ENCODE assay signal across 18 mouse cellular contexts in the genomic region with DNA sequence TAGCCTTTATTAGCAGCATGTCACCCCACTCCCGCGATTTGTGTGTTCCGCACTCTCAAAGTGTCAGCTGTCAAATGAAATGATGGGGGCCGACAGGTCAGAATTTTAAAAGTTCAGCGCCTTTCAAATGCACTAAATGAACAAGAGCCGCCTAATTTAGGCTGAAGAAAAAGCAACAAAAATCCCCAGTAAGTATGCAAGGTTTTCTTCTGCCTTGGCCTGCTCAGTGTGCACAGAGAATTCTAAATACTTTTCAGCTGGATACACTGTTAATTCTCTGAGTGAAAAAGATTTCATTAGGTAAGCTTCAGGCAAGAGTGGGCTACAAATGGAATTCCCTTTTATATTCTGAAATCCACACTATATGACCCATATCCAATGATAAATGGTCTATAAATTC.
"Had no signal": no experiment of that assay in that cellular context is flagged by ENCODE, and none has a peak within 500 bp of the region (broad histone marks: within the 10 kb centered on the region; RNA-seq: fewer than 3 reads in every experiment).

No protein-coding gene starts in this region.

- H3K4me1 ChIP-seq: limb, embryonic 13.5 days; liver, embryonic 12.5 days; liver, embryonic 15.5 days; lung, embryonic 15.5 days had no signal

- H3K27ac ChIP-seq: limb, embryonic 10.5 days; limb, embryonic 13.5 days; liver, embryonic 12.5 days; liver, embryonic 15.5 days; lung, embryonic 15.5 days; neural tube, embryonic 12.5 days; neural tube, embryonic 15.5 days had no signal

- H3K9me3 ChIP-seq: limb, embryonic 10.5 days; limb, embryonic 13.5 days; liver, embryonic 12.5 days; liver, embryonic 15.5 days; lung, embryonic 15.5 days; neural tube, embryonic 12.5 days; neural tube, embryonic 15.5 days had no signal

- H3K4me3 ChIP-seq: limb, embryonic 10.5 days; limb, embryonic 13.5 days; liver, embryonic 12.5 days; liver, embryonic 15.5 days; lung, embryonic 15.5 days; neural tube, embryonic 12.5 days; neural tube, embryonic 15.5 days had no signal

- H3K4me2 ChIP-seq: limb, embryonic 13.5 days; liver, embryonic 12.5 days; liver, embryonic 15.5 days; lung, embryonic 15.5 days; midbrain, embryonic 11.5 days; neural tube, embryonic 12.5 days; neural tube, embryonic 15.5 days had no signal

- H3K9ac ChIP-seq: limb, embryonic 13.5 days; liver, embryonic 12.5 days; liver, embryonic 15.5 days; lung, embryonic 15.5 days; neural tube, embryonic 12.5 days; neural tube, embryonic 15.5 days had no signal

- H3K36me3 ChIP-seq: limb, embryonic 10.5 days; limb, embryonic 13.5 days; liver, embryonic 12.5 days; liver, embryonic 15.5 days; lung, embryonic 15.5 days; neural tube, embryonic 12.5 days; neural tube, embryonic 15.5 days had no signal

- H3K27me3 ChIP-seq: limb, embryonic 13.5 days; liver, embryonic 12.5 days; liver, embryonic 15.5 days; lung, embryonic 15.5 days; neural tube, embryonic 12.5 days; neural tube, embryonic 15.5 days had no signal

- DNase-seq: kidney, adult 9 months; kidney, postnatal 14 days; kidney, postnatal 4 days; layer of hippocampus, adult 9-11 months; liver; lung, adult 18-20 months; lung, postnatal 10 days; lung, postnatal 36 days; thymus, adult 18-20 months; thymus, postnatal 36 days had no signal

- ATAC-seq: liver, embryonic 12.5 days had no signal
